Mouse (Mus musculus): ENCODE data around the gene Brsk2.

DNA sequence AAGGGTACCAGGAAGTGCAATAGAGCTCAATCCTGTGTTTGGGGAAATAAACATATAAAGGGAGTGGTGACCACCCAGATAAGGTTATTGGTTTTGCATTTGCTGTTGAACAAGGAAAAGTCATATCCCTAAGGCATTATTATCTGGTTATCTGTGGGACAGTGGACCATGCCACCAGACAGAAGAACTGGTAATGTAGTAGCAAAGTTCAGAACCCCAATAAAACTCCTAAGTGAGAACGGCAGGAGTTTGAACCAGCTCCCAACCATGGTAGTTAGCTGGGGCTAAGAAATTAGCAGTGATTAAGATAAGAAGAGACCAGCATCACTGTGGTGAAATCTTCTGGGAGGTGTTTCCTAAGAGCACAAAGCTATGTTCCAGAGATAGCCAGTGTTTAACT, 96.4 kb downstream of the Brsk2 start:
- TF ChIP-seq GATA1 (IDR thresholded peaks at IDR 0.05; ENCODE audit: borderline replicate concordance, low read length) (no peak), FLI1 (IDR thresholded peaks at IDR 0.05; ENCODE audit: low read length) (no peak)
